Mouse (Mus musculus) kidney, postnatal 0 days (tissue): ENCODE data around the gene Slc7a11. TPM values are rescaled to one million over a fixed set of nuclear protein-coding genes. Genes with fewer than 3 reads are reported as not detected.

Experiments used
- ATAC-seq: fragments of 200-750 bp; cut with Nextera tagmentation; replicated peaks from 2 replicates; pipeline ENCODE4 v1.8.0; 2017; ENCODE audit warnings: low read depth, moderate number of reproducible peaks, moderate TSS enrichment, moderate library complexity; ENCODE audit not compliant: low FRiP score
- DNase-seq: peaks from one replicate; pipeline ENCODE4 v3.0.0-alpha.2; 2016; ENCODE audit warnings: low spot score
- H3K27ac ChIP-seq: fragments of 300-500 bp; sonication (generic); 2 replicates; pipeline ENCODE4 v1.5.1; 2014; ENCODE audit warnings: mild to moderate bottlenecking
- H3K27me3 ChIP-seq: fragments of 300-500 bp; sonication (generic); 2 replicates; pipeline ENCODE4 v1.6.1; 2014; ENCODE audit warnings: low read length, mixed read lengths; ENCODE audit not compliant: insufficient read depth
- H3K36me3 ChIP-seq: fragments of 300-500 bp; sonication (generic); 2 replicates; pipeline ENCODE4 v1.6.1; 2014; ENCODE audit warnings: low read length, mixed read lengths; ENCODE audit not compliant: insufficient read depth
- H3K4me1 ChIP-seq: fragments of 300-500 bp; sonication (generic); replicated peaks from 2 replicates; pipeline ENCODE4 v1.6.1; 2014; ENCODE audit warnings: antibody characterized with exemption, low read length, mixed read lengths; ENCODE audit not compliant: insufficient read depth
- H3K4me2 ChIP-seq: fragments of 300-500 bp; sonication (generic); 2 replicates; pipeline ENCODE4 v1.6.1; 2014; ENCODE audit warnings: mild to moderate bottlenecking, low read length, moderate library complexity, mixed read lengths
- H3K4me3 ChIP-seq: fragments of 300-500 bp; sonication (generic); replicated peaks from 2 replicates; pipeline ENCODE4 v1.5.1; 2014; ENCODE audit warnings: low read depth, low read length
- H3K9ac ChIP-seq: fragments of 300-500 bp; sonication (generic); 2 replicates; pipeline ENCODE4 v1.6.1; 2014; ENCODE audit warnings: low read depth, low read length
- H3K9me3 ChIP-seq: fragments of 300-500 bp; sonication (generic); replicated peaks from 2 replicates; pipeline ENCODE4 v1.6.1; 2016; ENCODE audit warnings: low read length, inconsistent platforms, mixed read lengths
- CTCF ChIP-seq: IDR thresholded peaks from 2 replicates; pipeline ENCODE4 v1.5.1; 2016; ENCODE audit warnings: antibody characterized with exemption, low read depth, mild to moderate bottlenecking, moderate library complexity
- WGBS: fragments of 180-500 bp; shearing (Covaris S2); extraction: QIAGEN DNeasy Blood & Tissue Kit; methylation state at CpG from one replicate; pipeline ENCODE4 v1.1.7; 2014; 5-methylcytosine and 5-hydroxymethylcytosine counted together
- polyA plus RNA-seq: library from polyadenylated mRNA; unstranded; fragments of >200 nt; fragmentation: Nextera tagmentation; extraction: Ambion mirVana; gene quantifications from 2 replicates; pipeline ENCODE4 v1.2.1, GENCODE M21; 2015

The Slc7a11 gene
- polyA plus RNA-seq, 1 experiment from 2014 or later, result 0.20 TPM

DNA sequence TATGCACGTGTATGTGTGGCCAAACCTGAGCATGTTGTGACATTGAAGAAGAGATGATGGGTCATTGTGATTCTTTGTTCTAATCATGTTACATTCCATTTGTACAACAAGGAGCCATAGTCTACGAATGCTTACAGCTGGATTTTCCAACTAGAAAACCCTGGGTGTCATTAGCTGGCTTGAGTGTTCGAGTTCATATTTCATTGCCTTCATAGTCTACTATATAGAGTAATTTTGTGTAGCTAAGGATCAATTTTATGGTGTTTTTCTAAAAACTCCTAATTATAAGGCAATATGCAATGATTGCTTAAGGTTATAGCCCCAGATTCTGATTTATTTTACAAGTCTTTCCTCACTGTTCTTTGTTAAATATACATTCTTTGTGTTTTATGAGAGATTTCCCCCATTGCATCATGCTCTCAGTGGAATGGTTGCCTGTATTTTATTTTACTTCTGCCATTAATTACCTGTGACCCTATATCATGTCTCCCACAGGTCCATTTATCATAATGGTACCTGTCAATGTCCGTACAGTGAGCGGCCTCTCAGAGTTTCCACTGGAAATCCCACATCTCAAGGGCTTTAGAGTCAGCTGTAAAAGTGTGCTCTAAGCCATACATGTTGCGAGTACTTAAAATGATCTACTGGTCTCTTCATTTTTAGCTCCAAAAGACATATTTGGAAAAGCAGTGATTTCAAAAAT lies 193.7 kb downstream of the Slc7a11 start:
- Histone ChIP-seq H3K27ac (no peak overlapping the region), H3K9ac (no peak overlapping the region), H3K4me1 (no peaks in the 10 kb centered on the region), H3K36me3 (no peaks in the 10 kb centered on the region), H3K9me3 (no peaks in the 10 kb centered on the region), H3K4me3 (no peak overlapping the region), H3K4me2 (no peak overlapping the region), H3K27me3 (no peaks in the 10 kb centered on the region)
- no peak for TF ChIP-seq CTCF
- ATAC-seq (no peak), DNase-seq (no peak)
- WGBS, result 67% methylated on average over 6 of the region's 6 CpGs

DNA sequence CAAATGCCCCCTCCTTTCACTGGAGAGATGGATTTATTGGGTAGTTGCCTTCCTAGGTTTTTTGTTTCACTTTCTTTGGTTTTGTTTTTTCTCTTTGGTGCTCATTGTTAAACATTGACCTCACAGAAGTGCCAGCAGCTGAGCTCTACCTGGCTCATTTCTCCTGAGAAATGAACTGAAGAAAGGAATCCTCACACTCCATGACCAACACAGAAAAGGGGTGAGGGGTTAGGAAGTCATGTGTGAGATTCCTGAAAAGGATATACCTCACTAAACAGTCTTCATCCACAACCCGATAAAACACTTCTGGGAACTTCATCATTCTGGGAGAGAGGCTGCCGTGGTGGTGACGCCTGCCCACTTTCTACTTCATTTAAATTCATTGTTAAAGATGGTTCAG lies 207.4 kb downstream of the Slc7a11 start:
- no peak overlapping the region for H3K9ac ChIP-seq
- ATAC-seq, result 0 out of 2 replicates have a peak, but pooled peaks have one; percentile 36
- H3K27ac ChIP-seq, result no peak overlapping the region
- TF ChIP-seq CTCF, result no peak
- peak; percentile 57 for DNase-seq
- H3K4me2 ChIP-seq, result no peak overlapping the region
- H3K27me3 ChIP-seq, result no peaks in the 10 kb centered on the region
- 44% methylated on average over 3 of the region's 3 CpGs for WGBS
- H3K36me3 ChIP-seq, result no peaks in the 10 kb centered on the region
- no peaks in the 10 kb centered on the region for H3K4me1 ChIP-seq
- H3K9me3 ChIP-seq, result no peaks in the 10 kb centered on the region
- H3K4me3 ChIP-seq, result no peak overlapping the region

DNA sequence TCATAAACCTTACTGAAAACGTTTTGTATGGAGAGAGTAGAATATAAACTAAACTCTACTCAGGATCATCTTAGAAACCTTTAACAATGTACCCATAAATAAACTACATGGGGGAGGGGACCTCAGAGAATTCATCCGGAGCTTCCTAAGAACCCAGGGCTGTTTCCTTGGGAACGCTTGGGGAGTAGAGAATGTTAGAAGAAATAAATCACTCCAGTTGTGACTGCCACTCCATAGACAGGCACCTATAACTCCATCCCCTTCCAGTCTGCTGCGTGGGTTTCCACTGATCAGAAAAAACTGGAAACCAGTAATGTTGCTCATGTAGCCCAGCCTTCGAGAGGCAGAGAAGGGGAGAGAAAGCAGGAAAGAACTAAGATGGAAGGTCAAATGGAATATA lies 210.3 kb downstream of the Slc7a11 start:
- Histone ChIP-seq H3K4me3 (no peak overlapping the region), H3K9me3 (no peaks in the 10 kb centered on the region), H3K4me2 (no peak overlapping the region), H3K27me3 (no peaks in the 10 kb centered on the region), H3K9ac (no peak overlapping the region), H3K36me3 (no peaks in the 10 kb centered on the region), H3K27ac (no peak overlapping the region), H3K4me1 (no peaks in the 10 kb centered on the region)
- DNase-seq, result peak; percentile 27
- WGBS, result 27% methylated on average over 5 of the region's 5 CpGs
- no peak; the same call in 1 of the 2 replicates for ATAC-seq
- TF ChIP-seq CTCF, result no peak

DNA sequence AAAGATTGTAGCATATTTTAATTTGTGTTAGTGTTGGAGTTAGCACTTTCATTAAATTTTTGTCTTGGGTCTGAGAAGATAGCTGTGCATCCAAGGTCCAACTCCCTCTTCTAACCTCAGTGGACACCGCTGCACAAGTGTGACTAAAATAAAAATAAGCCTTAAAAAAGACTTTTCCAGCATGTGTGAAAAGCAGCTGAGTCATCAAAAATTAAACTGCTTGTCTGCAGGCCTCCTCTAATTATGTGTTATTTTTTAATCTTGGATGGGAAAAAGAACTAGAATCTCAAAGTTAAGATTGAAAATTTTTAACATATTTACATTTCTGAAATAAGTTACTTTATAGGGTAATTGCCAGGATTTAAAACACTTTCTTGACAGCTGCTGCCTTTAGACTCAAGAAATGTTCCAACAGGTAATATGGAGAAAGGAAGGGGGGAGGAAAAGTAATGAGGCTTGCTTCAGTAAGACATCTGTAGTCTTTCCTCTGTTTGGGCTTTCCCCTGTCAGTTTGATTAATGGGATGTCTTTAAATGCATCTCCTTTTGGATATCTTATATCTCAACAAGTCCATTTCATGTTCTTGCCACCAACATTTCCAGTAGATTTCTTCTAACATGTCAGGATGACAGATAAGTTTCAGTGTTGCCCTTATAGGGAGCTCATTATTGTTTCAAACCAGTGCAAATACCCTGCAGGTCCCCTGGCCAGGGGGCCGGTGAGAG lies 218.9 kb downstream of the Slc7a11 start:
- TF ChIP-seq CTCF, result no peak
- H3K9ac ChIP-seq, result no peak overlapping the region
- H3K4me1 ChIP-seq, result no peaks in the 10 kb centered on the region
- WGBS, result 27% methylated on average over 2 of the region's 2 CpGs
- H3K36me3 ChIP-seq, result no peaks in the 10 kb centered on the region
- no peaks in the 10 kb centered on the region for H3K9me3 ChIP-seq
- no peak overlapping the region for H3K4me3 ChIP-seq
- H3K27me3 ChIP-seq, result no peaks in the 10 kb centered on the region
- ATAC-seq, result no peak
- peak; percentile 63 for DNase-seq
- H3K27ac ChIP-seq, result no peak overlapping the region
- H3K4me2 ChIP-seq, result no peak overlapping the region

DNA sequence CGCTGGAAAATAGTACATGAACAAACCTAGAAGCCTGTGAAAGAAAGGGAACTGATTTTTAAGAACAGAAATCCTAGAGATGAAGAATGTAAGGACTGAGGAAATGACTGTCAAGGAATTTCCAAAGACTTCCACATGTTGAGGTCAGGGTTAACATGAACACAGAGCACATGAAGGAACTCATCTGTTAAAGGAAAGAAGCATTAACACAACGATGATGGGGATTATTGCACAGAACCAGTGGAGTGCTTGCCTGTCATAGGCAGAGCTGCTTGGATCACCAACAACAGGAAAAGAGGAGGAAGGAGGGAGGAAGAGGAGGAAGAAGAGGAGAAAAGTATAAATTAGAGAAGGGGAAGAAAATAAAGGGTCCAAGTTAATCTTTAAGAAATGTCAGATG lies 223.0 kb downstream of the Slc7a11 start:
- H3K4me2 ChIP-seq, result no peak overlapping the region
- no peak overlapping the region for H3K4me3 ChIP-seq
- no peaks in the 10 kb centered on the region for H3K4me1 ChIP-seq
- no peak overlapping the region for H3K27ac ChIP-seq
- H3K9me3 ChIP-seq, result no peaks in the 10 kb centered on the region
- H3K9ac ChIP-seq, result no peak overlapping the region
- H3K27me3 ChIP-seq, result no peaks in the 10 kb centered on the region
- TF ChIP-seq CTCF, result no peak
- WGBS, result 51% methylated on average over 2 of the region's 2 CpGs
- ATAC-seq (no peak), DNase-seq (peak; percentile 75)
- no peaks in the 10 kb centered on the region for H3K36me3 ChIP-seq

DNA sequence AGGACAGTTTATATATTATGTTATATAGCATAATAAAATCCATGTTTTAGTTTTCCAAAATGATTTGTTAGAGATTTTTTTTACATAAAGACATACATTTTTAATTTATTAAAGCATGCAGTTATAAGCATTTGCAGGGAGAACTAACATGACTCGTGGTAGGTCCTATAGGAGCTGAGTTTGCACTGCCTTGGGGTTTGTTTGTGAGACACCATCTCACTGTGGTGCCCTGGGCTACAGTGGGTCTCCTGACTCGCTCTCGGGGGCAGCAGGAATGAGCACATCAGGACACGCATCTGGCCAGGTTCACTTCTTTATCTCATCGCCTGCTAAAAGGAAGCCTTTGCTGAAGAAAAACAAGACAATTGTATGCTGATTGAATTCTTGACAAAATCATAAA lies 257.0 kb downstream of the Slc7a11 start:
- no peak overlapping the region for H3K4me3 ChIP-seq
- no peaks in the 10 kb centered on the region for H3K9me3 ChIP-seq
- H3K4me1 ChIP-seq, result no peaks in the 10 kb centered on the region
- WGBS, result 72% methylated on average over 5 of the region's 5 CpGs
- no peak for TF ChIP-seq CTCF
- H3K4me2 ChIP-seq, result no peak overlapping the region
- H3K9ac ChIP-seq, result no peak overlapping the region
- DNase-seq (no peak), ATAC-seq (no peak)
- no peaks in the 10 kb centered on the region for H3K36me3 ChIP-seq
- H3K27me3 ChIP-seq, result no peaks in the 10 kb centered on the region
- no peak overlapping the region for H3K27ac ChIP-seq
